Mouse (Mus musculus): Measurements from ENCODE around the gene Btn2a2. TPM values are rescaled to one million over a fixed set of nuclear protein-coding genes. Genes with fewer than 3 reads are reported as not detected.

Gene Btn2a2
- total RNA-seq, 2 experiments from 2014 or later, result not detected

Small RNA genes within 50 kb of the gene (microRNA-seq; reads per million reads assigned to microRNA genes)
- 0 reads per million in 2 experiments for gene Gm44297 (ENCODE audit: borderline replicate concordance in 2 of 2)
- gene n-TStga1 (ENCODE audit: borderline replicate concordance in 2 of 2), result 0 reads per million in 2 experiments

Other genes with a start within 250 kb of the Btn2a2 start
- not detected for gene Vmn1r223, start 241.7 kb downstream of the Btn2a2 start, total RNA-seq (2021)
- gene Zfp322a, start 119.6 kb downstream of the Btn2a2 start, total RNA-seq (2021), result 10 to 100 TPM in 1 of 2 experiments, 1 to 10 TPM in 1; 8.8 to 10.3 TPM
- 1 to 10 TPM; 2.9 to 3.7 TPM for gene Abt1, start 65.0 kb downstream of the Btn2a2 start, total RNA-seq (2021)
- not detected for gene Btn1a1, start 23.0 kb downstream of the Btn2a2 start, total RNA-seq (2021)
- gene Hist1h4h, start 42.2 kb upstream of the Btn2a2 start, total RNA-seq (2021), result 100 to 1,000 TPM; 156 to 160 TPM
- gene Hist1h2af, start 45.0 kb upstream of the Btn2a2 start, total RNA-seq (2021), result 10 to 100 TPM in 1 of 2 experiments, 1 to 10 TPM in 1; 9.5 to 14.9 TPM
- gene Hist1h3g, start 46.6 kb upstream of the Btn2a2 start, total RNA-seq (2021), result 1 to 10 TPM; 2.0 to 3.9 TPM
- gene Hist1h2bh, start 54.5 kb upstream of the Btn2a2 start, total RNA-seq (2021), result 1 to 10 TPM in 1 of 2 experiments, under 1 TPM in 1; 0.90 to 1.7 TPM
- gene Hist1h3f, start 55.2 kb upstream of the Btn2a2 start, total RNA-seq (2021), result 1 to 10 TPM; 5.0 to 6.6 TPM
- 10 to 100 TPM; 15.2 to 26.3 TPM for gene Hist1h4f, start 62.8 kb upstream of the Btn2a2 start, total RNA-seq (2021)
- gene Hist1h1d, start 64.4 kb upstream of the Btn2a2 start, total RNA-seq (2021), result 1 to 10 TPM; 1.2 to 2.3 TPM
- gene Hist1h3e, start 73.5 kb upstream of the Btn2a2 start, total RNA-seq (2021), result 10 to 100 TPM; 11.7 to 13.0 TPM
- 1 to 10 TPM in 1 of 2 experiments, under 1 TPM in 1; 0.54 to 2.5 TPM for gene Hist1h2ae, start 82.4 kb upstream of the Btn2a2 start, total RNA-seq (2021)
- 10 to 100 TPM; 24.4 to 24.5 TPM for gene Hist1h2bg, start 82.5 kb upstream of the Btn2a2 start, total RNA-seq (2021)
- gene Hist1h2bf, start 85.3 kb upstream of the Btn2a2 start, total RNA-seq (2021), result 10 to 100 TPM; 10.4 TPM
- 1 to 10 TPM; 1.5 to 5.5 TPM for gene Hist1h2ad, start 85.5 kb upstream of the Btn2a2 start, total RNA-seq (2021)
- 1 to 10 TPM; 3.4 to 3.8 TPM for gene Hist1h3d, start 86.9 kb upstream of the Btn2a2 start, total RNA-seq (2021)
- 10 to 100 TPM; 35.7 to 38.0 TPM for gene Hist1h4d, start 92.7 kb upstream of the Btn2a2 start, total RNA-seq (2021)
- 10 to 100 TPM; 18.0 to 18.2 TPM for gene Hist1h2be, start 132.3 kb upstream of the Btn2a2 start, total RNA-seq (2021)
- gene Hist1h1e, start 133.7 kb upstream of the Btn2a2 start, total RNA-seq (2021), result 10 to 100 TPM; 40.0 to 45.3 TPM
- 1 to 10 TPM in 1 of 2 experiments, under 1 TPM in 1; 0.84 to 2.0 TPM for gene Hist1h2ac, start 195.1 kb upstream of the Btn2a2 start, total RNA-seq (2021)
- 10 to 100 TPM; 67.0 to 81.6 TPM for gene Hist1h2bc, start 195.3 kb upstream of the Btn2a2 start, total RNA-seq (2021)
- not detected for gene Hist1h1t, start 207.0 kb upstream of the Btn2a2 start, total RNA-seq (2021)
- 10 to 100 TPM; 53.1 to 63.8 TPM for gene Hist1h4c, start 209.6 kb upstream of the Btn2a2 start, total RNA-seq (2021)
- 10 to 100 TPM; 14.7 to 24.7 TPM for gene Hfe, start 222.0 kb upstream of the Btn2a2 start, total RNA-seq (2021)
- gene Hist1h1c, start 250.0 kb upstream of the Btn2a2 start, total RNA-seq (2021), result 100 to 1,000 TPM; 156 to 159 TPM